ENCODE assay signal across 8 mouse cellular contexts in the genomic region with DNA sequence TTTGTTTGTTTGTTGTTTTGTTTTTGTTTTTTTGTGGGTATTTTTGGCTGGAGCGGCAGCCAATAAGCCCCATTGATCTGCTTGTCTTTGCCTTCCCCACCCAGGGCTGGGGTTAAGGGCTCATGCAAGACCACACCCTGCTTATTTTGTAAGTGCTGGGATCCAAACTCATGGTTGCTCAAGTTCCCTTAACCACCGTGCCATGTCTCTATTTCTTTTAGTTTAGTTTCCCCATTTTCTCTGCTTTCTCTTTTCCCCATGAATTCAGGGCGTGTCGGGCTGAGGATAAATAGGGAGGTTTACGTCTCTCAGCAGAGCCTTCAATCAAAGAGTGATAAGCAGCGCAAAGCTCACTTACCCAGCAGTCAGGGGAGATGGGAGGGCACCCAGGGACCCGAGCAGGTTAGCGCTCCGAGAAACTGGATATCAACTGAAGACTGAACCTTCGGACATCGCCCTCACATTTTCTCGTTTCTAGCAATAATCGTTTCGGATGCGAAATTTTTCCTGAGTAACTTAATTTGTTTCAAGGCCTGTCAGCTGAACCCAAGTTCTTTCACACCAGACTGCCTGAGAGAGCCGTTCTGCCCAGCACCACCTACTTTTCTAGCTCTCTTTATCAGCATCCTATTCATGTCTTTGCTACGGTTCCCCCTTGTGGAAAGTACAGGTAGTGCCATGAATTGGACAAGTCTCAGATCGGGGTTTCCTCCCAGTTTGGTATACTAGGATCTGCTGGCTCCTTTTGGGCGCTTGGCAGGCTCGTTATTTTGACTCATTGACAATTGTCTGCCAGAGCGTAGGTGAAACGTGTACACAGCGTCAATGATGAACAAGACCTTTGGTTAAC. TPM values are rescaled to one million over a fixed set of nuclear protein-coding genes. Genes with fewer than 3 reads are reported as not detected.
DNase-seq lines count a peak whose midpoint lies in the region; ATAC-seq lines count a peak whose summit lies in the region.

No protein-coding gene starts in this region.

- H3K9me3 ChIP-seq in embryonic facial prominence, embryonic 11.5 days (replicated peaks; ENCODE audit: control insufficient read depth, low read length), result no peaks in the 10 kb centered on the region
- H3K9me3 ChIP-seq in midbrain, embryonic 11.5 days (ENCODE audit: control insufficient read depth, low read length), result no peaks in the 10 kb centered on the region

- intact Hi-C loops in left cerebral cortex, postnatal 4 days (cut with DNase I), result loop anchor here (2.0 kb wide), 1 partner anchor 100 kb away; no protein-coding TSS in a partner anchor

- 17% methylated on average over 23 of the region's 23 CpGs for WGBS in embryonic facial prominence, embryonic 11.5 days
- 18% methylated on average over 23 of the region's 23 CpGs for WGBS in midbrain, embryonic 11.5 days

- H3K4me2 ChIP-seq in embryonic facial prominence, embryonic 11.5 days (ENCODE audit: low read depth, low read length), result peak overlapping the region; percentile 11
- no peak overlapping the region; the same call in 1 of the 2 replicates for H3K4me2 ChIP-seq in midbrain, embryonic 11.5 days

- no peak overlapping the region for H3K9ac ChIP-seq in embryonic facial prominence, embryonic 11.5 days (replicated peaks; ENCODE audit: low read length)
- no peak overlapping the region for H3K9ac ChIP-seq in midbrain, embryonic 11.5 days (ENCODE audit: low read length)

- no peak; the same call in 1 of the 2 replicates for ATAC-seq in embryonic facial prominence, embryonic 11.5 days (replicated peaks; ENCODE audit: insufficient number of reproducible peaks, low FRiP score, low TSS enrichment, low read depth)
- ATAC-seq in midbrain, embryonic 11.5 days (ENCODE audit: low FRiP score), result peak; percentile 28; the same call in 1 of the 2 replicates

- H3K27me3 ChIP-seq in embryonic facial prominence, embryonic 11.5 days (ENCODE audit: control insufficient read depth, insufficient read depth, low read length), result no peaks in the 10 kb centered on the region
- no peaks in the 10 kb centered on the region for H3K27me3 ChIP-seq in midbrain, embryonic 11.5 days (ENCODE audit: control insufficient read depth, insufficient read depth, low read length)

- no peaks in the 10 kb centered on the region for H3K36me3 ChIP-seq in embryonic facial prominence, embryonic 11.5 days (replicated peaks; ENCODE audit: control insufficient read depth, insufficient read depth, low read depth, low read length)
- no peaks in the 10 kb centered on the region; the same call in 1 of the 2 replicates for H3K36me3 ChIP-seq in midbrain, embryonic 11.5 days (ENCODE audit: control insufficient read depth, insufficient read depth, low read length)

- H3K4me3 ChIP-seq in embryonic facial prominence, embryonic 11.5 days (ENCODE audit: low read depth, low read length), result no peak overlapping the region
- no peak overlapping the region for H3K4me3 ChIP-seq in midbrain, embryonic 11.5 days (ENCODE audit: low read depth, low read length)

- H3K27ac ChIP-seq in embryonic facial prominence, embryonic 11.5 days (replicated peaks; ENCODE audit: low read depth, low read length), result no peak overlapping the region
- no peak overlapping the region for H3K27ac ChIP-seq in midbrain, embryonic 11.5 days (ENCODE audit: low read depth, low read length)

- H3K4me1 ChIP-seq in embryonic facial prominence, embryonic 11.5 days (ENCODE audit: control insufficient read depth, insufficient read depth, low read length), result peaks cover 3% of the 10 kb centered on the region; the same call in 1 of the 2 replicates
- H3K4me1 ChIP-seq in midbrain, embryonic 11.5 days (ENCODE audit: control insufficient read depth, insufficient read depth, low read length), result peaks cover 11% of the 10 kb centered on the region

- peak; percentile 98 for DNase-seq in 3T3-L1 (ENCODE audit: low read depth, low spot score)
- DNase-seq in adrenal gland, postnatal 14 days, result peak; percentile 84
- peak; percentile 94 for DNase-seq in embryonic facial prominence, embryonic 11.5 days (ENCODE audit: low spot score)
- DNase-seq in heart, adult 18-20 months, result peak; percentile 87 to 91
- peak; percentile 79 for DNase-seq in kidney, adult 18-20 months
- DNase-seq in left cerebral cortex, postnatal 4 days, result peak; percentile 80
- DNase-seq in midbrain, embryonic 11.5 days (ENCODE audit: low spot score, missing footprints), result peak; percentile 98
- peak; percentile 73 for DNase-seq in skeletal muscle tissue, adult 2 months (ENCODE audit: low read depth, low spot score)

RNA-seq across cellular contexts. Expression of gene Dennd2a, which starts 4.7 kb away (rescaled TPM):
- 11.7 and 14.4 TPM in 2 replicates for total RNA-seq in adrenal gland, postnatal 14 days (2021)
- 27.4 and 29.1 TPM in 2 replicates for polyA plus RNA-seq in embryonic facial prominence, embryonic 11.5 days (2014; fragmentation: Nextera tagmentation; extraction: Ambion mirVana)
- 1 to 10 TPM; 5.8 to 6.2 TPM for total RNA-seq in heart, adult 18-20 months (2021)
- 10 to 100 TPM; 25.9 to 27.0 TPM for total RNA-seq in left cerebral cortex, postnatal 4 days (2021)
- polyA plus RNA-seq in midbrain, embryonic 11.5 days (2014; fragmentation: Nextera tagmentation; extraction: Ambion mirVana), result 44.9 and 49.3 TPM in 2 replicates

RNA-seq across cellular contexts. Expression of gene Adck2, which starts 11.3 kb away (rescaled TPM):
- total RNA-seq in adrenal gland, postnatal 14 days (2021), result 23.5 and 28.0 TPM in 2 replicates
- 25.1 and 26.7 TPM in 2 replicates for polyA plus RNA-seq in embryonic facial prominence, embryonic 11.5 days (2014; fragmentation: Nextera tagmentation; extraction: Ambion mirVana)
- total RNA-seq in heart, adult 18-20 months (2021), result 10 to 100 TPM; 13.1 to 13.6 TPM
- total RNA-seq in left cerebral cortex, postnatal 4 days (2021), result 10 to 100 TPM; 31.2 to 33.2 TPM
- polyA plus RNA-seq in midbrain, embryonic 11.5 days (2014; fragmentation: Nextera tagmentation; extraction: Ambion mirVana), result 25.5 and 28.4 TPM in 2 replicates

RNA-seq across cellular contexts. Expression of gene Gm42420, which starts 23.2 kb away (rescaled TPM):
- 1.5 and 1.8 TPM in 2 replicates for total RNA-seq in adrenal gland, postnatal 14 days (2021)
- polyA plus RNA-seq in embryonic facial prominence, embryonic 11.5 days (2014; fragmentation: Nextera tagmentation; extraction: Ambion mirVana), result 1.3 TPM in 1 of 2 replicates, not detected in the other
- total RNA-seq in heart, adult 18-20 months (2021), result 1 to 10 TPM in 1 of 2 experiments, not detected in 1; 1.7 TPM
- under 1 TPM in 1 of 2 experiments, not detected in 1; 0.77 TPM for total RNA-seq in left cerebral cortex, postnatal 4 days (2021)
- polyA plus RNA-seq in midbrain, embryonic 11.5 days (2014; fragmentation: Nextera tagmentation; extraction: Ambion mirVana), result 0.51 and 1.1 TPM in 2 replicates

RNA-seq across cellular contexts. Expression of gene Ndufb2, which starts 30.0 kb away (rescaled TPM):
- 288 and 312 TPM in 2 replicates for total RNA-seq in adrenal gland, postnatal 14 days (2021)
- 228 and 264 TPM in 2 replicates for polyA plus RNA-seq in embryonic facial prominence, embryonic 11.5 days (2014; fragmentation: Nextera tagmentation; extraction: Ambion mirVana)
- total RNA-seq in heart, adult 18-20 months (2021), result 100 to 1,000 TPM; 707 to 787 TPM
- total RNA-seq in left cerebral cortex, postnatal 4 days (2021), result 100 to 1,000 TPM; 146 to 170 TPM
- polyA plus RNA-seq in midbrain, embryonic 11.5 days (2014; fragmentation: Nextera tagmentation; extraction: Ambion mirVana), result 234 and 271 TPM in 2 replicates
